Mouse (Mus musculus) kidney, adult 2 months (tissue): ENCODE measurements around the gene Gm17349. TPM values are rescaled to one million over a fixed set of nuclear protein-coding genes. Genes with fewer than 3 reads are reported as not detected.

Experiments
- DNase-seq: peaks from one replicate; pipeline ENCODE4 v3.0.0; 2021
- H3K27ac ChIP-seq: fragments of 200-500 bp; 2 replicates; pipeline ENCODE4 v1.5.1; 2012; ENCODE audit warnings: low read depth, low read length, control low read depth, inconsistent platforms; ENCODE audit not compliant: insufficient read depth
- H3K27me3 ChIP-seq: fragments of 200-500 bp; replicated peaks from 2 replicates; pipeline ENCODE4 v1.6.1; 2012; ENCODE audit warnings: mild to moderate bottlenecking, moderate library complexity, low read length, inconsistent platforms; ENCODE audit not compliant: control insufficient read depth, insufficient read depth
- H3K36me3 ChIP-seq: fragments of 200-500 bp; 2 replicates; pipeline ENCODE4 v1.6.1; 2012; ENCODE audit warnings: mild to moderate bottlenecking, moderate library complexity, low read length, inconsistent platforms; ENCODE audit not compliant: control insufficient read depth, insufficient read depth
- H3K4me1 ChIP-seq: fragments of 200-500 bp; 2 replicates; pipeline ENCODE4 v1.6.1; 2011; ENCODE audit warnings: low read length; ENCODE audit not compliant: control insufficient read depth, insufficient read depth
- H3K4me3 ChIP-seq: fragments of 200-500 bp; 2 replicates; pipeline ENCODE4 v1.5.1; 2011; ENCODE audit warnings: mild to moderate bottlenecking, low read depth, low read length, control low read depth; ENCODE audit not compliant: insufficient read depth
- CTCF ChIP-seq: fragments of 200-500 bp; conservative IDR thresholded peaks from 2 replicates; pipeline ENCODE4 v1.5.1; 2011; ENCODE audit warnings: low read depth, mild to moderate bottlenecking, control low read depth, low read length, moderate library complexity, mixed read lengths; ENCODE audit not compliant: insufficient read depth, insufficient read length
- POLR2A ChIP-seq: fragments of 200-500 bp; IDR thresholded peaks from one replicate; pipeline ENCODE4 v1.6.1; 2011; ENCODE audit warnings: low read depth, low read length, control low read depth
- WGBS: fragments of 180-500 bp; shearing (Covaris S2); methylation state at CpG from one replicate; pipeline ENCODE4 v1.1.7; 2018; 5-methylcytosine and 5-hydroxymethylcytosine counted together
- polyA plus RNA-seq: library from polyadenylated mRNA; depleted of rRNA; stranded (reverse); fragments of >200 nt; gene quantifications from 2 replicates; pipeline ENCODE4 v1.2.3, GENCODE M21; 2012

Gm17349 gene
- polyA plus RNA-seq, 1 experiment = 0.58 TPM

DNA sequence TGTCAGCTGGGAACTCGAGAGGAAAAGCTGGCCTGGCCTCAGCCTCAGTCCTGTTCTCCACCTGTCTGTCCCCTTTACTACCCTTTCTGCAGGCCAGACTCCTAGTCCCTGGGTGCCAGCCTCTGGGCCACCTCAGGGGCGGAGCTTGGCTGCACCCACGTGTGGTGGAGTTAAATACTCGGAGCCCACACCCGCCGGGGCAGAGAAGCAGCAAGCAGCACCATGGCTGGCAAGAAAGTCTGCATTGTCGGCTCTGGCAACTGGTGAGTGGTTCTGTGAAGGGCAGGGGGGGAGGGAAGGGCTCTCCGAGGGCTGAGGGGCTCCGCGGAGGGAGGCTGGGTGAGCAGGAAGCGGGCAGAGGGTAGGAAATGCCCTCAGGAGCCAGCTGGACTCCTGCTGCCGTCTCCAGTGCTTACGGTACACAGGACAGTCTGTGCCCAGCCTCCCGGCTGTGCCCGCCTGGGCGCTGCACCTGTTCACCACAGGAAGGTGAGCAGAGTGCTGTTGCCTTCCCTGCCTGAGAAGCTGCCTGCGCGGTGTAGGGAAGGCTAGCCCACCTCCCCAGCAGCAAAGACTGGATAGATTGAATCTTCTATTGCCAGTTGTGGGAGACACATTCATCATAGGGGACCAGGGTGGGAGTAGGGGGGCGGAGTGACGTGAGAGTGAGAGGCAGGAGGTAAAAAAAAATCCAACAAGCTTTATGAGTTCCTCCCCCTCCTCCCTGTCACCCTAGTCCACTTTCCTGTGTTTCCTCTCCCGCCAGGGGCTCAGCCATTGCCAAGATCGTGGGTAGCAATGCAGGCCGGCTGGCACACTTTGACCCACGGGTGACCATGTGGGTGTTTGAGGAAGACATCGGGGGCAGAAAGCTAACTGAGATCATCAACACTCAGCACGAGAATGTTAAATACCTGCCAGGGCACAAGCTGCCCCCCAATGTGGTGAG, 12.4 kb upstream of the Gm17349 start, which contains the start of gene Gpd1:
Gene Gpd1, plus strand, starts transcription at position 130 of the 949 bp plus-strand sequence.
- Histone ChIP-seq H3K4me1 (peaks cover 26% of the 10 kb centered on the region), H3K27me3 (no peaks in the 10 kb centered on the region), H3K36me3 (no peaks in the 10 kb centered on the region), H3K27ac (peak within 1 kb of the TSS; percentile 96), H3K4me3 (peak within 1 kb of the TSS; percentile 82)
- DNase-seq = peak; percentile 90
- TF ChIP-seq CTCF = no peak
- TF ChIP-seq POLR2A = peak; percentile 83
- 20% methylated on average over 26 of the region's 26 CpGs for WGBS

- Histone ChIP-seq H3K36me3 (no peaks in the 10 kb centered on the region; the same call in 1 of the 2 replicates), H3K4me1 (peaks cover 22% of the 10 kb centered on the region), H3K4me3 (no peak overlapping the region), H3K27me3 (no peaks in the 10 kb centered on the region), H3K27ac (peak overlapping the region; percentile 73)
- 59% methylated on average over 12 of the region's 12 CpGs for whole genome bisulfite sequencing
- no peak for TF ChIP-seq POLR2A
- no peak for TF ChIP-seq CTCF
- no peak for DNase-seq
These were observed 11.5 kb upstream of the Gm17349 start for GRCm38 (mm10) chr15:99716814-99717213.

- H3K27ac ChIP-seq = peak overlapping the region; percentile 73
These were observed 10.9 kb upstream of the Gm17349 start for GRCm38 (mm10) chr15:99715982-99716746.

GRCm38 (mm10) chr15:99715361-99715865, 10.1 kb upstream of the Gm17349 start:
- no peaks in the 10 kb centered on the region for H3K27me3 ChIP-seq
- 55% methylated on average over 13 of the region's 13 CpGs for WGBS
- H3K36me3 ChIP-seq = no peaks in the 10 kb centered on the region; the same call in 1 of the 2 replicates
- peak overlapping the region; percentile 15; the same call in 1 of the 2 replicates for H3K27ac ChIP-seq
- H3K4me3 ChIP-seq = no peak overlapping the region
- TF ChIP-seq CTCF (no peak), POLR2A (no peak)
- DNase-seq = no peak
- H3K4me1 ChIP-seq = peaks cover 22% of the 10 kb centered on the region

More at GRCm38 (mm10) chr15:99715982-99716746, 10.9 kb upstream of the Gm17349 start:
- H3K4me1 ChIP-seq = peaks cover 22% of the 10 kb centered on the region
- no peak overlapping the region for H3K4me3 ChIP-seq
- no peak for TF ChIP-seq POLR2A
- no peak for TF ChIP-seq CTCF
- H3K27me3 ChIP-seq = no peaks in the 10 kb centered on the region
- no peaks in the 10 kb centered on the region; the same call in 1 of the 2 replicates for H3K36me3 ChIP-seq
- peak; percentile 83 for DNase-seq
- WGBS = 51% methylated on average over 11 of the region's 11 CpGs

GRCm38 (mm10) chr15:99714858-99715257, 9.6 kb upstream of the Gm17349 start:
- Histone ChIP-seq H3K27me3 (no peaks in the 10 kb centered on the region), H3K27ac (no peak overlapping the region), H3K4me3 (no peak overlapping the region), H3K36me3 (no peaks in the 10 kb centered on the region; the same call in 1 of the 2 replicates), H3K4me1 (peaks cover 22% of the 10 kb centered on the region)
- no peak for TF ChIP-seq POLR2A
- TF ChIP-seq CTCF = peak; percentile 97
- DNase-seq = peak; percentile 89
- 52% methylated on average over 7 of the region's 7 CpGs for WGBS

DNA sequence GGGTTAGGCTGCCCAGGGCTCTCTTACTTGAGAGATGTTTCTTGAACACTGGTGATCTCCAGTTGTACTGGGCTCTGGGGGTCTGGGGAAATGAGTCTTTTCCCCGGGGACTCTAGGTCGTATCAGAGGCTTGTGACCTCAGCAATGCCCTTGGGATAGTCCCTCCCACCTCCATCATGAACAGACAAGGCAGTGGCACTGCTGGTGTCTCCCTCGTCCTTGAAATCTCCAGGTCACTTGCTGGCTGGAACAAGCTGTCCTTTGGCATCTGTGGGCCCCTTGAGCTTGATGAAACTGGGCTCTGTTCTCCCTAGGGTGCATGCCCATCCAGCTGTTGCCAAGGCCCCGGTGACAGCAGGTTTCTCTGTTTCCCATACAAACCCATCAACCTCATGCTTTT, 8.9 kb upstream of the Gm17349 start:
- H3K27ac ChIP-seq = 0 out of 2 replicates have a peak overlapping the region, but pooled peaks have one; percentile 7
- H3K4me3 ChIP-seq = no peak overlapping the region
- H3K36me3 ChIP-seq = no peaks in the 10 kb centered on the region; the same call in 1 of the 2 replicates
- no peaks in the 10 kb centered on the region for H3K27me3 ChIP-seq
- WGBS = 47% methylated on average over 4 of the region's 4 CpGs
- H3K4me1 ChIP-seq = peaks cover 22% of the 10 kb centered on the region
- TF ChIP-seq POLR2A (no peak), CTCF (no peak)
- DNase-seq = no peak
